Mouse (Mus musculus) hindbrain, embryonic 13.5 days (tissue): ENCODE measurements at regions not wholly inside any gene's neighbourhood (a gene's known extent, or its start where the extent isn't known, plus 50 kb on each side); places are given as distances from the start of the nearest gene placed in this dataset.
"Not testable (repeated sequence)": the region's sequence is repeated elsewhere in the genome, so short reads cannot be mapped to it uniquely, and the experiment has no call there.

Source experiments
- ATAC-seq: fragments of 200-750 bp; cut with Nextera tagmentation; 2 replicates; pipeline ENCODE4 v1.8.0; 2017; ENCODE audit warnings: moderate TSS enrichment; ENCODE audit not compliant: low FRiP score
- H3K27ac ChIP-seq: fragments of 300-500 bp; sonication (generic); 2 replicates; pipeline ENCODE4 v1.5.1; 2015; ENCODE audit warnings: inconsistent platforms, mild to moderate bottlenecking, moderate library complexity
- H3K27me3 ChIP-seq: fragments of 300-500 bp; sonication (generic); 2 replicates; pipeline ENCODE4 v1.6.1; 2015; ENCODE audit warnings: mild to moderate bottlenecking, inconsistent platforms
- H3K36me3 ChIP-seq: fragments of 300-500 bp; sonication (generic); 2 replicates; pipeline ENCODE4 v1.6.1; 2015; ENCODE audit warnings: mild to moderate bottlenecking, inconsistent platforms
- H3K4me1 ChIP-seq: fragments of 300-500 bp; sonication (generic); replicated peaks from 2 replicates; pipeline ENCODE4 v1.6.1; 2015; ENCODE audit warnings: inconsistent platforms
- H3K4me2 ChIP-seq: fragments of 300-500 bp; sonication (generic); 2 replicates; pipeline ENCODE4 v1.6.1; 2015; ENCODE audit warnings: inconsistent platforms, mild to moderate bottlenecking, moderate library complexity
- H3K4me3 ChIP-seq: fragments of 300-500 bp; sonication (generic); 2 replicates; pipeline ENCODE4 v1.5.1; 2015; ENCODE audit warnings: mild to moderate bottlenecking, inconsistent platforms
- H3K9ac ChIP-seq: fragments of 300-500 bp; sonication (generic); 2 replicates; pipeline ENCODE4 v1.6.1; 2015; ENCODE audit warnings: mild to moderate bottlenecking, inconsistent platforms
- H3K9me3 ChIP-seq: fragments of 300-500 bp; sonication (generic); 2 replicates; pipeline ENCODE4 v1.6.1; 2016; ENCODE audit warnings: inconsistent platforms
- WGBS: fragments of 180-500 bp; shearing (Covaris S2); methylation state at CpG from one replicate; pipeline ENCODE4 v1.1.7; 2015; 5-methylcytosine and 5-hydroxymethylcytosine counted together

DNA sequence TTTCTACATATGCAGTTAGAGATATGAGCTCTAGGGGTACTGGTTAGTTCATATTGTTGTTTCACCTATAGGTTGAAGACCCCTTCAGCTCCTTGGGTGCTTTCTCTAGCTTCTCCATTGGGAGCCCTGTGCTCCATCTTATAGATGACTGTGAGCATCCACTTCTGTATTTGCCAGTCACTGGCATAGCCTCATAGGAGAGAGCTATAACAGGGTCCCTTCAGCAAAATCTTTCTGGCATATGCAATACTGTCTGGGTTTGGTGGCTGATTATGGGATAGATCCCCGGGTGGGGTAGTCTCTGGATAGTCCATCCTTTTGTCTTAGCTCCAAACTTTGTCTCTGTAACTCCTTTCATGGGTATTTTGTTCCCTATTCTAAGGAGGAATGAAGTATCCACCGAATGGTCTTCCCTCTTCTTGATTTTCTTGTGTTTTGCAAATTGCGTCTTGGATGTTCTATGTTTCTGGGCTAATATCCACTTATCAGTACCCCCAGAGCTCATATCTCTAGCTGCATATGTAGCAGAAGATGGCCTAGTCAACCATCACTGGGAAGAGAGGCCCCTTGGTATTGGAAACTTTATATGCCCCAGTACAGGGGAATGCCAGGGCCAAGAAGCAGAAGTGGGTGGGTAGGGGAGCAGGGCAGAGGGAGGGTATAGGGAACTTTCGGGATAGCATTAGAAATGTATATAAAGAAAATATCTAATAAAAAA lies 279.4 kb upstream of the Cwc22 start:
- not testable (repeated sequence) for H3K4me1 ChIP-seq, H3K27ac ChIP-seq, H3K36me3 ChIP-seq, ATAC-seq, H3K27me3 ChIP-seq, H3K4me3 ChIP-seq, H3K9me3 ChIP-seq, H3K4me2 ChIP-seq, H3K9ac ChIP-seq
- WGBS, result 94% methylated on average over 4 of the region's 4 CpGs

DNA sequence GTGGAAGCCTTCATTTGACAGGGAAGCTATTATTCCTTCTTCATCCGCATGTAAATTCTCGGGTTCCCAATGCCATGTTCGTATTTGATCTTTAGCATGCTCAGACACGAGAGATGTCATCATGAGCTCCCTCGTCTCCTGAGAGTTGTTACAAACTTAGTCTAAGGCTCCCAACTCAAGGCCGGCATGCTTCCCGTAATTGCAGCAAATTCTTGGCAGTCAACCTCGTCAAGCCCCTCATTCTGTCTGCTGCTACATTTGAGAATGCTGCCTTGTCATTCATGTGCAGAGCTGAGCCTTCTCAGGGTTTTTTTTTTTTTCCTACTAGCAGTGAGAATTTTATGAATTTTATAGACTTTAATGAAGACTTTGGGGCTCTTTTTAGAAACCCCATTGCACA lies 268.3 kb upstream of the Cwc22 start:
- WGBS, result 73% methylated on average over 8 of the region's 8 CpGs
- Histone ChIP-seq H3K27me3 (no peaks in the 10 kb centered on the region), H3K4me2 (no peak overlapping the region), H3K27ac (no peak overlapping the region), H3K9ac (no peak overlapping the region), H3K36me3 (no peaks in the 10 kb centered on the region), H3K4me3 (no peak overlapping the region), H3K9me3 (no peaks in the 10 kb centered on the region), H3K4me1 (no peaks in the 10 kb centered on the region)
- ATAC-seq, result no peak

DNA sequence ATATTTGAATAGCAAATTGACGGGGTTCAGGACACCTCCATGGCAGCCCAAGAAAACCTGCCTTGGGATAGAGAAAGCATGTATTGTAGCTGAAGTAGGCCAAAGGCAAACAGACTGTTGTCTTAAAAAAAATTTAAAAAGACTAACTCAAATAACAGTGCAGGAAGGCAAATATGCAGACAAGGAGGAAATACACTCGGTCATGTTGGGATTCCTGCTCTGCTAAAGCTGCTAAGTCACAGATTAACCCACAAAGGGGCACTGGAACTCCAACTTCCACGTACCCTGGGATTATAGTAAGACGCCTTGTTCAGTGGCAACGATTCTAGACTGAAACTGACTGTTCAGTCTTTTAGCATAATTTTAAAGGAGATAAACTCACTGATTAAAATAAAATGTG lies 258.9 kb upstream of the Cwc22 start:
- H3K4me2 ChIP-seq, result no peak overlapping the region
- no peak overlapping the region for H3K27ac ChIP-seq
- H3K4me1 ChIP-seq, result no peaks in the 10 kb centered on the region
- H3K9ac ChIP-seq, result no peak overlapping the region
- no peaks in the 10 kb centered on the region for H3K36me3 ChIP-seq
- no peak overlapping the region for H3K4me3 ChIP-seq
- no peaks in the 10 kb centered on the region for H3K27me3 ChIP-seq
- no peaks in the 10 kb centered on the region for H3K9me3 ChIP-seq
- no peak for ATAC-seq
- 85% methylated on average over 5 of the region's 5 CpGs for WGBS

DNA sequence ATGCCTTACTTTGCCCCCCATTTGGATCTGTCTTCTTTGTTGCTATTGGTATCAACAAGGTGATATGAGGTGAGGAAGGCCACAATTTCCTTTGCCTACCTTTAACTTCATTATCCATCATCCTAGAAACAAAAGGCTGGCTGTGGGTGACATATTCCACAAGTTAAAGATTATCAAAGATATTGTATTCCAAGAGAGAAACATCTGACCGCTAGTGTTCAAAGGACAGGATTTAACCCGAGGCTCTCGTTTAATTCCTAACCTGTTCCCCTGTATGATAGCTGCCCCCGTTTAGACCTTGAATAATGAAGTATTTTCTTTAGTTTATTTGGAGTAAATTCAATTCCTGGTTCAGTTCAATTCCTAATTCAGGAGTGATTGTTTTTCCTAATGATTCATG lies 249.8 kb upstream of the Cwc22 start:
- H3K27ac ChIP-seq, result no peak overlapping the region

DNA sequence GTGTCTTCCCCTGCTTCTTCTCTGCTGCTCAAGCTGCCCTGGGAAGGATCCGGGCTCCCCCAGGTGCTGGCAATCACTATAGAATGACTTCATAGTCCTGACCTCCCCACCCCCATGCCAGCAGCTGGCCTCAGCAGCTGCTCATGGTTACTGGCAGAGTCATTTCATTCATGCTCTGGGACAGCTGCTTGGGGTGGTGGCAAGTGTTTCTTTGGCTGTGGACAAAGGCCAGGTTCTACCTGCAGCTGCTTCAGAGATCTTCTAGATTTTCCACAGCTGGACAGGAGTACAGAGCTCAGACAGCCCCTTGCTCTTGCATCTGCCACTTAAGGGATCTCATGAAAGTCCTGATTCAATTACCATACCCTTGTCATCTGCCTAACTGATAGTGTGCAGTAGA lies 243.4 kb upstream of the Cwc22 start:
- no peaks in the 10 kb centered on the region for H3K36me3 ChIP-seq
- H3K27me3 ChIP-seq, result no peaks in the 10 kb centered on the region
- no peak overlapping the region for H3K27ac ChIP-seq
- H3K4me1 ChIP-seq, result peaks cover 4% of the 10 kb centered on the region
- ATAC-seq, result no peak
- 7% methylated on average over 1 of the region's 1 CpGs for whole genome bisulfite sequencing
- no peaks in the 10 kb centered on the region for H3K9me3 ChIP-seq
- H3K4me3 ChIP-seq, result no peak overlapping the region
- no peak overlapping the region for H3K9ac ChIP-seq
- H3K4me2 ChIP-seq, result no peak overlapping the region

More for the DNA sequence above, 249.8 kb upstream of the Cwc22 start:
- Histone ChIP-seq H3K4me1 (no peaks in the 10 kb centered on the region), H3K9me3 (no peaks in the 10 kb centered on the region), H3K27me3 (no peaks in the 10 kb centered on the region), H3K9ac (no peak overlapping the region), H3K4me2 (no peak overlapping the region), H3K36me3 (no peaks in the 10 kb centered on the region), H3K4me3 (no peak overlapping the region)
- ATAC-seq, result no peak
- WGBS, result 78% methylated on average over 4 of the region's 4 CpGs

DNA sequence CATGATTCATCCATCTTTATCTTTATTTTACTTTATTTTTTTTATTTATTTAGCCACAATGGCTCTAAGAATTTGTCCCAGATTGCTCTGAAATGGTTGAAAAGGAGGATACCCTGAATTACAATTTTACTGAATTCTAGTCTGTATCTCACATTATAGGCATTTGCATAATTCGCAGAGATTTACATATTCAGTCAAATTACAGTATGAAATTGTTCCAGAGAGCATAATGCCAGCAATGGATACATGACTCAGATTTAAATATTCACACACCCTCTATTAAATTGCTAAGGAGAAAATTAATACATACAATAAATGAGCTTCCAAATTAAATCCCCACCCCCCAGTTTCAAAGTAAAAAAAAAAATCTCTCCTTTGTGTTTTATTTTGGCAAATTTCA lies 238.8 kb upstream of the Cwc22 start:
- Histone ChIP-seq H3K9me3 (no peaks in the 10 kb centered on the region), H3K4me1 (peaks cover 4% of the 10 kb centered on the region), H3K4me2 (no peak overlapping the region), H3K27me3 (no peaks in the 10 kb centered on the region), H3K4me3 (no peak overlapping the region), H3K36me3 (no peaks in the 10 kb centered on the region), H3K27ac (no peak overlapping the region), H3K9ac (no peak overlapping the region)
- 87% methylated on average over 1 of the region's 1 CpGs for WGBS
- ATAC-seq, result no peak

DNA sequence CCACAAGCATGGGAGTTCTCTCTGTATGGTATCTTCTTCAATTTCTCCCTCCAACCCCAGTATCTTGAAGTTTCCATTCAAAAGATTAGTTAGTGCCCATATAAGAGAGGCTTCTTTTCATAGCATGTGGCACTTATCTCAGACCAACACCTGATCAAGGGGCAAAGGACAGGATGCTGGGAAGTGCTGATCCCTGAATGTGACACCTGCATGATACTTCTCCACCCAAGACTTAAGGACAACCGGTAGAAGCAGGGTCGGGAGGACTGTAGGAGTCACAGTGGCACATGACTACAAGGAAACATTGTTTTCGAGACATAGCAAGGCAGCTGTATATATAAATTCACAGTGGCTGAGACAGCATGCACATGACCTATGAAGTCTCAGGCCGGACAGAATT lies 227.6 kb upstream of the Cwc22 start:
- WGBS, result 83% methylated on average over 4 of the region's 4 CpGs
- H3K27me3 ChIP-seq, result no peaks in the 10 kb centered on the region
- no peak for ATAC-seq

DNA sequence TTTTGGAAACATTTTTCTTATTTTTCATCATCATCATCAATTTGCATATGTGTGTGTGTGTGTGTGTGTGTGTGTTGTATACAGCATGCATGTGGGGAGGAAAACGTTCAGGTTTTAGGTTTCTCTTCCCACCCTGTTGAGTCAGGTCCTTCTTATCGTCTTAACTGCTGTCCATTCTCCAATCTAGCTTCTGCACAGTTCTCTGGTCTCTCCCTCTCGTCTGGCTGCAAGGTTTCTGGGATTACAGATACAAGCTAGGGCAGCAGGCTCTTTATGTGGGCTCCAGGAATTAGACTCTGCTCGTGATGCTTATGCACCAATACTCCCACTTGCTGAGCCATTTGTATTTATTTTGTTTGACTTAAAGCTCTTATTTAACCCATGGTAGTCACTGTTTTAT lies 226.6 kb upstream of the Cwc22 start:
- H3K9ac ChIP-seq, result no peak overlapping the region
- no peak overlapping the region for H3K4me2 ChIP-seq
- no peak for ATAC-seq
- H3K27me3 ChIP-seq, result no peaks in the 10 kb centered on the region
- H3K4me1 ChIP-seq, result no peaks in the 10 kb centered on the region
- H3K27ac ChIP-seq, result no peak overlapping the region
- 72% methylated on average over 4 of the region's 4 CpGs for WGBS
- H3K9me3 ChIP-seq, result no peaks in the 10 kb centered on the region
- no peaks in the 10 kb centered on the region for H3K36me3 ChIP-seq
- H3K4me3 ChIP-seq, result no peak overlapping the region

More for the DNA sequence above, 227.6 kb upstream of the Cwc22 start:
- Histone ChIP-seq H3K9ac (no peak overlapping the region), H3K27ac (no peak overlapping the region), H3K4me1 (no peaks in the 10 kb centered on the region), H3K4me2 (no peak overlapping the region), H3K4me3 (no peak overlapping the region), H3K36me3 (no peaks in the 10 kb centered on the region), H3K9me3 (no peaks in the 10 kb centered on the region)

DNA sequence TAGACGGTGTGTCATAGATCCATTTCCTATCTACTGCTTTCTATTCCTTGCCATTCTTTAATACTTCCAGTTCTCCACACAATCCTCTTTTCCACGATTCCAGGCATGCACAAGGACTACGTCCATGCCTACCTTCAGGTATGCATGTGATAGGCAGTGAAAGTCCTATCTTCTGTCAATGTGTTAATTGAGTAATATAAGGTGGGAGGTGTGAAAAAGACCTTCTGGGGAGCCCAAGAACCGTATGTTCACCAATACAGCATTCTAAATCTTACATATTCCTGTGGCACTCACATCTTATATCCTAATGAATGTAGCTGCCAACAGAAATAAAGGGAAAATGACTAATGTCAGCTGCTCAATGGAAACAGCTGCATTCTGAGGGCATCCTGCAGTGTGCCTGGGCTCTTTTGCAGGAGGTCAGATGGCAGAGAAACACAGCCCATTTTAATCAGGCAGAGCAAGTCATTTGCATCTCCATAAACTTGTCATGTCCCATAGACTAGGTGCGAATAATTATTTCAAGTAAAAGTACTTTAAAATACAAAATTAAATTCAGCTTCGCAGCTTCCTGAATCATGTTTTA lies 224.1 kb upstream of the Cwc22 start:
- no peaks in the 10 kb centered on the region for H3K27me3 ChIP-seq
- no peak overlapping the region for H3K4me3 ChIP-seq
- H3K36me3 ChIP-seq, result no peaks in the 10 kb centered on the region
- no peaks in the 10 kb centered on the region for H3K9me3 ChIP-seq
- no peak overlapping the region for H3K27ac ChIP-seq
- no peak overlapping the region for H3K9ac ChIP-seq
- ATAC-seq, result no peak
- H3K4me1 ChIP-seq, result no peaks in the 10 kb centered on the region
- no peak overlapping the region for H3K4me2 ChIP-seq
- WGBS, result 58% methylated on average over 6 of the region's 6 CpGs

DNA sequence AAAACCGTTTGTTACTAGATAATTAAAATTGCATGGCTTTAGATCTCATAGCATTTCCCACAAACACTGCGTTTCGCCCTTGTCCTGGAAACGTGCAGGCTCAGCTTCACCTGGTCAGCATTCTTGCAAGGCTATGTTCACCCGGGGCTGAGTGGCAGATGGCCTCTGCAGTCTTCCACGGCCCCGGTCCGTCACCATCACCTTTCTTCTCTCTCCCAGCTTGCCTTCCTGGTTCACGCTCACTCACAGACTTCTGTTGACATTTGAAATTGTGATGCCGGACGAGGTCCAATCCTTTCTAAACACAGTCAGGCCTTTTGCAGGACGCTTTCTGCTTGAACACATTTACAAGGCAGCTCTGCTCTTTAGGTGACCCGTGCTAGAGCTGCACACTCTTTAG lies 219.3 kb upstream of the Cwc22 start:
- H3K36me3 ChIP-seq, result no peaks in the 10 kb centered on the region
- H3K27ac ChIP-seq, result no peak overlapping the region
- H3K4me1 ChIP-seq, result no peaks in the 10 kb centered on the region
- H3K4me2 ChIP-seq, result no peak overlapping the region
- ATAC-seq, result no peak
- no peaks in the 10 kb centered on the region for H3K9me3 ChIP-seq
- H3K27me3 ChIP-seq, result no peaks in the 10 kb centered on the region
- no peak overlapping the region for H3K9ac ChIP-seq
- no peak overlapping the region for H3K4me3 ChIP-seq
- WGBS, result 83% methylated on average over 13 of the region's 13 CpGs

DNA sequence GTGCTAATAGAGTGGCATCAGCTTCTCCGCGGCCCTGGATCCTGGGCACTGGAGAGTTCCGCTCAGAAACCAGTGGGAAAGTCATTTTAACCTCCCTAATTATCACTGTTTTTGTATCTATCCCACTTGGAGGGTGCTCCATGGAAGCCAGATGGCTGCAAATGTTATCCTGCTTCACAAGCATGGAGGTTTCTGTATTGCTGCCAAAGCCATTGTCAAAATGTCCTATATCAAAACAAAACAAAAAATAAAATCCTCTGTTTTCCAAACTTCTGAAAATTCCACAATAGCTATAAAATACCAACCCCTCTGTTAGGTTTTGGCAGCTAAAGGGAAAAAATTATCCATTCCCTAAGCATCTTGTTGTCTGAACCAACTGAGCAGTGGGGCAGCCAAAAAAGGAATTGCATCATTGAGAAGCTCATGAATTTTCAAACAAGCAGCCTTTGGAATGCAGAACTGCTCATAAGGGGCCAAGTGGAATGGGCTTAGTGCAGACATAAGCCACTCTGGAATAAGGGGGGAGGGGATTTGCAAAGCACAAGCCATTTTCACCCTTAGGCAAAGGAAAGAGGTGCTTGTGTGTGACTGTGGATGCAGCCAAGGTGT lies 213.8 kb upstream of the Cwc22 start:
- Histone ChIP-seq H3K4me3 (no peak overlapping the region), H3K27ac (peak overlapping the region; percentile 52), H3K9me3 (no peaks in the 10 kb centered on the region), H3K4me1 (peaks cover 5% of the 10 kb centered on the region; the same call in 1 of the 2 replicates), H3K4me2 (no peak overlapping the region), H3K27me3 (no peaks in the 10 kb centered on the region), H3K36me3 (no peaks in the 10 kb centered on the region), H3K9ac (no peak overlapping the region)
- ATAC-seq, result peak; percentile 83
- WGBS, result 60% methylated on average over 3 of the region's 3 CpGs

DNA sequence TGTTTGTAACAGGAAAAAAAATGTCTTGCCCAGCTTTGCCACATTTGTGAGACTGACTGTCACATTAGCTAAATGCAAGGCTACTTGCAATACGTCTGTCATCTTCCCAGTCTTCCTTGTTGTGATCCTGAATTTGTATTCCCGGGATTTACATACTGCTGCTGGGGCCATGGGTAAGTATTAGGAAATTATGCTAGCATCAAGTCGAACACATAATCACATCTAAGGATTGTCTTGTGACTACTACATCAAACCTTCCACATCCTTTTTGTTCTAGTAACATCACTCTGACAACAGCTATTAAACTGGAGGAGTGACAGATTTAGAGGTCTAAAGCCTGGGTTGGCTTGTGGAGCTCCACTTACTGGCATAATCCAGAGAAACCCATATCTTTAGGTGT lies 164.2 kb upstream of the Cwc22 start:
- Histone ChIP-seq H3K4me1 (no peaks in the 10 kb centered on the region), H3K4me2 (no peak overlapping the region), H3K9me3 (no peaks in the 10 kb centered on the region), H3K27ac (no peak overlapping the region), H3K4me3 (no peak overlapping the region), H3K27me3 (no peaks in the 10 kb centered on the region), H3K9ac (no peak overlapping the region), H3K36me3 (no peaks in the 10 kb centered on the region)
- no peak for ATAC-seq
- 73% methylated on average over 3 of the region's 3 CpGs for WGBS

DNA sequence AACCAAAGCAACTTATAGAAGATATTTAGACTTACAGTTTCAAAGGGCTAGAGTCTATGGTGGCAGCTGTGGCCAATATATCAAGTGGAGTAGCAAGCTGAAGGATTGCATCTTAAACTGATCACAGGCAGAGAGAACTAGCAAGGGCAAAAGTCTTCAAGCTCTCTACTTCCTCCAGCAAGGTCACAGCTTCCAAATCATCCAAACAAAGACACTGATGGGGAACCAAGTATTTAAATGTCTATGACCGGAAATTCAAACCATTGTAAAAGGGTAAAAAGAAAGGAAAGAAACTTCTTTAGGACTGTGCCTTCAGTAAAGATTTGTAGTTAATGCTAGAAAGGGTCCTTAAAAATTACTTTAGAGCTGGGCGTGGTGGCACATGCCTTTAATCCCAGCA lies 149.4 kb upstream of the Cwc22 start:
- Histone ChIP-seq H3K4me2 (no peak overlapping the region), H3K27me3 (no peaks in the 10 kb centered on the region), H3K9me3 (no peaks in the 10 kb centered on the region), H3K9ac (no peak overlapping the region), H3K27ac (no peak overlapping the region), H3K4me3 (no peak overlapping the region), H3K4me1 (no peaks in the 10 kb centered on the region), H3K36me3 (no peaks in the 10 kb centered on the region)
- 87% methylated on average over 2 of the region's 2 CpGs for WGBS
- no peak for ATAC-seq
